Mouse (Mus musculus) cerebellum, adult 2 months (tissue): ENCODE data around the gene Gm7138.
"Not testable (repeated sequence)": the region's sequence is repeated elsewhere in the genome, so short reads cannot be mapped to it uniquely, and the experiment has no call there.

Experiments
- CTCF ChIP-seq: fragments of 200-500 bp; IDR thresholded peaks from 2 replicates; pipeline ENCODE4 v1.5.1; 2011; ENCODE audit warnings: low read depth, mild to moderate bottlenecking, control low read depth, low read length, moderate library complexity, borderline replicate concordance; ENCODE audit not compliant: insufficient read depth
- POLR2A ChIP-seq: fragments of 200-500 bp; IDR thresholded peaks from 2 replicates; pipeline ENCODE4 v1.6.1; 2011; ENCODE audit warnings: low read length, control low read depth, borderline replicate concordance; ENCODE audit not compliant: insufficient read depth

- not testable (repeated sequence) for TF ChIP-seq POLR2A, CTCF
Observed at GRCm38 (mm10) chr10:77783396-77783795, 6.7 kb upstream of the Gm7138 start.
